Mouse (Mus musculus) stomach, embryonic 14.5 days (tissue): Measurements from ENCODE around the gene Syf2. TPM values are rescaled to one million over a fixed set of nuclear protein-coding genes. Genes with fewer than 3 reads are reported as not detected.

Experiments
- ATAC-seq: fragments of 200-750 bp; cut with Nextera tagmentation; 2 replicates; pipeline ENCODE4 v1.8.0; 2017; ENCODE audit warnings: low read depth, moderate TSS enrichment; ENCODE audit not compliant: insufficient number of reproducible peaks, insufficient read depth, low FRiP score
- H3K27ac ChIP-seq: fragments of 300-500 bp; sonication (generic); 2 replicates; pipeline ENCODE4 v1.5.1; 2014; ENCODE audit warnings: mild to moderate bottlenecking, low read length, moderate library complexity, mixed read lengths
- H3K27me3 ChIP-seq: fragments of 300-500 bp; sonication (generic); 2 replicates; pipeline ENCODE4 v1.6.1; 2014; ENCODE audit warnings: low read length, control low read depth, mixed read lengths; ENCODE audit not compliant: control insufficient read depth, insufficient read depth
- H3K36me3 ChIP-seq: fragments of 300-500 bp; sonication (generic); 2 replicates; pipeline ENCODE4 v1.6.1; 2014; ENCODE audit warnings: mild to moderate bottlenecking, control low read depth, low read length, moderate library complexity, mixed read lengths; ENCODE audit not compliant: control insufficient read depth, insufficient read depth
- H3K4me1 ChIP-seq: fragments of 300-500 bp; sonication (generic); 2 replicates; pipeline ENCODE4 v1.6.1; 2014; ENCODE audit warnings: low read length, control low read depth, mixed read lengths; ENCODE audit not compliant: control insufficient read depth, insufficient read depth
- H3K4me2 ChIP-seq: fragments of 300-500 bp; sonication (generic); replicated peaks from 2 replicates; pipeline ENCODE4 v1.6.1; 2014; ENCODE audit warnings: low read depth, low read length, control low read depth
- H3K4me3 ChIP-seq: fragments of 300-500 bp; sonication (generic); 2 replicates; pipeline ENCODE4 v1.5.1; 2014; ENCODE audit warnings: low read depth, low read length, control low read depth
- H3K9ac ChIP-seq: fragments of 300-500 bp; sonication (generic); replicated peaks from 2 replicates; pipeline ENCODE4 v1.6.1; 2014; ENCODE audit warnings: low read depth, mild to moderate bottlenecking, control low read depth, low read length, moderate library complexity, mixed read lengths
- H3K9me3 ChIP-seq: fragments of 300-500 bp; sonication (generic); 2 replicates; pipeline ENCODE4 v1.6.1; 2016; ENCODE audit warnings: low read depth, low read length, control low read depth; ENCODE audit not compliant: control insufficient read depth
- WGBS: fragments of 180-500 bp; shearing (Covaris S2); extraction: QIAGEN DNeasy Blood & Tissue Kit; methylation state at CpG from one replicate; pipeline ENCODE4 v1.1.7; 2014; 5-methylcytosine and 5-hydroxymethylcytosine counted together
- polyA plus RNA-seq: library from polyadenylated mRNA; unstranded; fragments of >200 nt; fragmentation: Nextera tagmentation; extraction: Ambion mirVana; gene quantifications from 2 replicates; pipeline ENCODE4 v1.2.1, GENCODE M21; 2014

The Syf2 gene
- polyA plus RNA-seq, 1 experiment from 2014 or later, result 67.7 TPM

DNA sequence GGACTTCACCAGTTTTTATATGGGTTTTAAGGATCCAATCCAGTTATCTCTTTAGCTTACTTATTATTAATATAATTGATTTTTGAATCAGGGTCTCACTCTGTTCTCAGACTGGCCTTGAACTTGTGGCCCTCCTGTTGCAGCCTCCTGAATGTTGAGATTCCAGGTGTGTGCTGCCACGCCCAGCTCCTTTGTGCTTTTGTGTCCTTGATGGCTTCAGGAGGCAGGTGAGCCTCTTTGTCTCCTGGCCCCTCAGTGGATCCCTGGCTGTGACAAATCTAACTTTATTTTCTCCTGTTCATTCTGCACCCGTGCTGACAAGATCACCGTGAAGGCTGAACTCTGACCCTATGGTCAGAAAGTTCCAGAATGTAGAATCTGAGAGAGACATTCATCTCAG lies 56.3 kb downstream of the Syf2 start:
- WGBS, result 76% methylated on average over 3 of the region's 3 CpGs
- ATAC-seq, result no peak
- no peak overlapping the region for H3K9ac ChIP-seq
- H3K4me3 ChIP-seq, result no peak overlapping the region
- no peaks in the 10 kb centered on the region for H3K36me3 ChIP-seq
- H3K27me3 ChIP-seq, result no peaks in the 10 kb centered on the region
- H3K27ac ChIP-seq, result no peak overlapping the region
- H3K4me1 ChIP-seq, result no peaks in the 10 kb centered on the region
- 0 out of 2 replicates have a peak, but pooled peaks cover 3% of the 10 kb centered on the region for H3K9me3 ChIP-seq
- no peak overlapping the region for H3K4me2 ChIP-seq

Other genes starting within 250 kb of the Syf2 start
- 1.7 and 2.5 TPM in 2 replicates for gene Man1c1, start 226.6 kb upstream of the Syf2 start, polyA plus RNA-seq
- gene Ldlrap1, start 162.9 kb upstream of the Syf2 start, polyA plus RNA-seq, result 18.9 and 20.3 TPM in 2 replicates
- 46.1 and 48.4 TPM in 2 replicates for gene Maco1, start 77.6 kb upstream of the Syf2 start, polyA plus RNA-seq
- gene Rhd, start 66.4 kb upstream of the Syf2 start, polyA plus RNA-seq, result 1.2 and 1.6 TPM in 2 replicates
- gene Tmem50a, start 15.9 kb upstream of the Syf2 start, polyA plus RNA-seq, result 180 and 186 TPM in 2 replicates
- gene Rsrp1, start 7.3 kb upstream of the Syf2 start, polyA plus RNA-seq, result 506 and 565 TPM in 2 replicates
- gene Runx3, start 189.8 kb downstream of the Syf2 start, polyA plus RNA-seq, result 0.14 and 0.21 TPM in 2 replicates